Mouse (Mus musculus) liver, embryonic 15.5 days (tissue): ENCODE results near the gene Kcnk10. TPM values are rescaled to one million over a fixed set of nuclear protein-coding genes. Genes with fewer than 3 reads are reported as not detected.

ENCODE experiments used
- ATAC-seq: fragments of 200-750 bp; cut with Nextera tagmentation; 2 replicates; pipeline ENCODE4 v1.8.0; 2017; ENCODE audit warnings: moderate number of reproducible peaks, mild to moderate bottlenecking, moderate library complexity; ENCODE audit not compliant: insufficient read depth
- H3K27ac ChIP-seq: fragments of 300-500 bp; sonication (generic); replicated peaks from 2 replicates; pipeline ENCODE4 v1.5.1; 2015; ENCODE audit warnings: mild to moderate bottlenecking, inconsistent platforms
- H3K27me3 ChIP-seq: fragments of 300-500 bp; sonication (generic); 2 replicates; pipeline ENCODE4 v1.6.1; 2015; ENCODE audit warnings: mild to moderate bottlenecking, inconsistent platforms
- H3K36me3 ChIP-seq: fragments of 300-500 bp; sonication (generic); replicated peaks from 2 replicates; pipeline ENCODE4 v1.6.1; 2015; ENCODE audit warnings: moderate library complexity, mild to moderate bottlenecking, inconsistent platforms
- H3K4me1 ChIP-seq: fragments of 300-500 bp; sonication (generic); replicated peaks from 2 replicates; pipeline ENCODE4 v1.6.1; 2015; ENCODE audit warnings: inconsistent platforms
- H3K4me2 ChIP-seq: fragments of 300-500 bp; sonication (generic); 2 replicates; pipeline ENCODE4 v1.6.1; 2015; ENCODE audit warnings: moderate library complexity, mild to moderate bottlenecking, inconsistent platforms
- H3K4me3 ChIP-seq: fragments of 300-500 bp; sonication (generic); replicated peaks from 2 replicates; pipeline ENCODE4 v1.5.1; 2015; ENCODE audit warnings: mild to moderate bottlenecking, inconsistent platforms
- H3K9ac ChIP-seq: fragments of 300-500 bp; sonication (generic); 2 replicates; pipeline ENCODE4 v1.6.1; 2015; ENCODE audit warnings: moderate library complexity, mild to moderate bottlenecking, inconsistent platforms
- H3K9me3 ChIP-seq: fragments of 300-500 bp; sonication (generic); replicated peaks from 2 replicates; pipeline ENCODE4 v1.6.1; 2016; ENCODE audit warnings: inconsistent platforms
- WGBS: fragments of 180-500 bp; shearing (Covaris S2); methylation state at CpG from one replicate; pipeline ENCODE4 v1.1.7; 2015; ENCODE audit warnings: mixed read lengths; ENCODE audit not compliant: insufficient replicate concordance; 5-methylcytosine and 5-hydroxymethylcytosine counted together
- polyA plus RNA-seq: library from polyadenylated mRNA; unstranded; fragments of >200 nt; fragmentation: Nextera tagmentation; extraction: Ambion mirVana; gene quantifications from 2 replicates; pipeline ENCODE4 v1.2.1, GENCODE M21; 2015

The Kcnk10 gene
- polyA plus RNA-seq, 1 experiment from 2014 or later, result 0.05 TPM

DNA sequence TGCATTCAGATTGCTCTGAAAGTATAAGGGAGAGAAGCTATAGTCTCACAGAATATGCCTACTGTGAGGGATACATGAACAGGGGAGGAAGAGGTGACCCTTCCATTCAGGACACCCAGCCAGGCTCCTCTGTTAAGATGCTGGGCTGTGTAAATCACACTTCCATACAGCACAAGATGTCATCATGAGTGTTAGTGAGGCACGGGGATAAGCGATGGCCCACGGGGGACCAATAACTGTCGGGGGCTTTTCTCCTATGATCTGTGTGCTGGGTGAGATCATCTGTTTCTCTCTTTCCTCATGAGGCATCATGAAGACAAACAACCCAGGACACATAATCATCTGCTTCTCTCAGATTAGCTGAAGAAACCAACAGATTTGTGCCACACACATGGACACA lies 77.1 kb downstream of the Kcnk10 start:
- Histone ChIP-seq H3K4me2 (no peak overlapping the region), H3K4me3 (no peak overlapping the region), H3K27ac (no peak overlapping the region), H3K4me1 (no peaks in the 10 kb centered on the region), H3K9ac (no peak overlapping the region), H3K27me3 (no peaks in the 10 kb centered on the region), H3K36me3 (no peaks in the 10 kb centered on the region), H3K9me3 (no peaks in the 10 kb centered on the region)
- 72% methylated on average over 4 of the region's 4 CpGs for WGBS
- ATAC-seq, result no peak

DNA sequence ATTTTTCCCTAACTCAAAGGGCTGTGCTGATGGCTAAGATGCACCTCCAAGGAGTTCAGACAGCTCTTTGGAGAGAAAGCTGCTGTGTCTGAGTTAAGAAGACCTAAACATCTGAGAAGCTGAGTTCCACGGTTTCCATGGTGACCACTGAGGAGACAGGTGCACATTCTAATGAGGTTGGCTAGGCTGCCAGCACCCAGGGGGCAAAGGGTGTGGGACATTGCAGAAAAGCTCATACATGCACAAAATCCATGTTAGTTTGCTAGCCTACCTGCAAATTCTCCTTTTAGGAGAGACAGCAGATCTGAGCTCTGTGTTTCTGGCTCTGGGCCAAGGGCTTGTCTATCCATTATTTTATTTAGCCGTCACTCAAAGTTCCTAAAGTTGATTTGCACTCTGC lies 96.7 kb downstream of the Kcnk10 start:
- 57% methylated on average over 2 of the region's 2 CpGs for whole genome bisulfite sequencing
- Histone ChIP-seq H3K27ac (no peak overlapping the region), H3K9me3 (no peaks in the 10 kb centered on the region), H3K4me1 (no peaks in the 10 kb centered on the region), H3K9ac (no peak overlapping the region), H3K36me3 (no peaks in the 10 kb centered on the region), H3K4me2 (no peak overlapping the region), H3K27me3 (no peaks in the 10 kb centered on the region), H3K4me3 (no peak overlapping the region)
- no peak for ATAC-seq

DNA sequence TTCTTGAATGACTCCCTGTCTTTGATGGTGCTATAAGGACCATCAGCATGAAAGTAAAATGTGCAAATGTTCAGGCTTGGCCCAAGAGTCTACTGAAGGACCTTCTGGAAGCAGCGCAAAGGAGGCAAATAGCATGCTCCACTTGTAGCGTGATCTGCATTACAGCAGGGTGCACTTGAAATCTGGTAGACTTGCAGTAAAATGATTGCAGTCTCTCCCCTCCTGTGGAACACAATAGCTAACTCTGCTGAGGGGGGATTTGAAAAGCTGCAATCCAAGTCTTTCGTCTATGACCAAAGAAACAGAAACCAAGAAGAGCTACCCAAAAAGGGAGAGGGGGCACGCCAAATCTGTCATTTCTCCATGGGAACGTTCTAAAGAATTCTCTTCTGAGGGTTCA lies 97.1 kb downstream of the Kcnk10 start:
- WGBS, result 65% methylated on average over 5 of the region's 5 CpGs
- no peak for ATAC-seq
- H3K4me1 ChIP-seq, result no peaks in the 10 kb centered on the region
- no peaks in the 10 kb centered on the region for H3K9me3 ChIP-seq
- no peak overlapping the region for H3K9ac ChIP-seq
- H3K4me2 ChIP-seq, result no peak overlapping the region
- no peaks in the 10 kb centered on the region for H3K36me3 ChIP-seq
- no peak overlapping the region for H3K4me3 ChIP-seq
- H3K27ac ChIP-seq, result no peak overlapping the region
- no peaks in the 10 kb centered on the region for H3K27me3 ChIP-seq

DNA sequence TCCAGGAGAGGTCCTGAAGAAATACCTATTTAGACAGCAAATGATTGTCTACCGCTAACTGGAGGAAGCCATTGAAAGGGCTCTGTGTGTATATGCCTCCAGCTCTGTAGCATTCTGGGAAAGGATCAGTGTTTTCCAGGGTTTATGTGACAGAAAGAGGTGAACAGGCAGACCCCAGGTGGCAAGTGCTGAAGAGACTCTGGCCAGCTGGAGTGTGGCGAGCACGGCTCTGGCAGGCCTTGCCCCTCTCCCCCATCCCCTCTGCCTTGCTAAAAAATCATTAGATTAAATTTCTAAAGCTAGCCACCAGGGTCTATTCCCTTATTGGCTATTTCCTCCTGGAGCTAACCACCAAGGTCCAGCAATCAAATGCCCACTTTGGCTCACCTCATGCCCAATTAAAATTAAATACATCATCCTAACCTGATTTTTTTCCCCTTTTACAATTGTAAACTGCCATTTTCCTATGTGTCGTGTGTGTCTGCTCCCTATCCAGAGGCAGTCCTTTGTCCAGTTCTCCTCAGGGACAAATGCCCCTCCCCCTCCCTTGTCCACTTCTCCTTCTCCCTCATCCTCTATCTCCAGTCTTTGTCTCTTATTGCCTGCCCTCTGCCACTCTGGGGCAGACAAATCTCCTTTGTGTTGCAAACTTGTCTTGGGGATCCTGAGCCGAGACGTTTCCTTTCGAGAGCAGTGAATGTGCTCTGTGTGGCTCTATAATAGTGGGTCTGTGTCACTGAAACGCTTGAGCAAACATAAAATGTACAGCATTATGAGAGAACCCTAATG lies 100.2 kb downstream of the Kcnk10 start:
- Histone ChIP-seq H3K4me2 (no peak overlapping the region), H3K9ac (no peak overlapping the region), H3K27ac (no peak overlapping the region), H3K9me3 (no peaks in the 10 kb centered on the region), H3K4me3 (no peak overlapping the region), H3K27me3 (no peaks in the 10 kb centered on the region), H3K36me3 (no peaks in the 10 kb centered on the region), H3K4me1 (no peaks in the 10 kb centered on the region)
- WGBS, result 60% methylated on average over 8 of the region's 8 CpGs
- ATAC-seq, result no peak

DNA sequence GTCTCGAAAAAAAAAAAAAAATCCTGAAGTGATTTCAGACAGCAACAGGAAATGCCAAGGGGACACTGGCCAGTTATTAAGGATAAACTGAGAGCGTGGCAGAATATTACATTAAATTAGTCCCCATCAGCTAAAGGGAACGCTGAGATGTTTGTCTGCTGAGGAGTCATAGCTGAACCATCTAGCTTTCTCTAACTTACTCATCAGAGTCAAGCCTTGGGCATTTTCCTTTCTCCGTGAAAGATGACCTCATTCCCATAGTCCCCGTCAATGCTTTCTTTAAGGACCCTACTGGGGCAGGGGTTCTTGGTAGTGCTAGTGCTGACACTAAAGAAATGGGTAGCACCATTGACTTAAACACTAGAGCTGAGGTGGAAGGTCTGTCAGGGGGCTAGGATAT lies 106.9 kb downstream of the Kcnk10 start:
- no peak overlapping the region for H3K4me3 ChIP-seq
- H3K27me3 ChIP-seq, result no peaks in the 10 kb centered on the region
- H3K4me1 ChIP-seq, result no peaks in the 10 kb centered on the region
- no peak overlapping the region for H3K27ac ChIP-seq
- WGBS, result 51% methylated on average over 5 of the region's 5 CpGs
- H3K4me2 ChIP-seq, result no peak overlapping the region
- no peak for ATAC-seq
- H3K9me3 ChIP-seq, result no peaks in the 10 kb centered on the region
- no peaks in the 10 kb centered on the region for H3K36me3 ChIP-seq
- no peak overlapping the region for H3K9ac ChIP-seq

DNA sequence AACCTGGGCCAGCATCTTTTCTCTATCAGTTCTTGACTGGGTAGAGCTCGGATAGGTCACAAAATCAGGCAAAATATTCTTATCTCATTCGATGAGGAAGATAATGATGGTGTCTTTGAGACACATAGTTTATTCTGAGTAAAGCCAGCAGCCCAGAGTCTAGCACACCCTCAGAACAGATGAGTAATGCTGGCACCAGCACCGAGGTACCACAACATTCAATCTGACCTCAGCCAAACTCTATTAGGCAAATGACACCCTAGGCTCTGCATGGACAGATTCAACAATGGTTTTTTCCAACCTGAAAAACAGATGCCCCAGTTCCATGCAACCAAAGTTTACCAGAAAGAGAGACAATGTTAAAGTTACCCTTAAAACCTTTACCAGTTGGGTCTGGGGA lies 108.0 kb downstream of the Kcnk10 start:
- 52% methylated on average over 3 of the region's 3 CpGs for WGBS
- Histone ChIP-seq H3K9ac (no peak overlapping the region), H3K4me1 (no peaks in the 10 kb centered on the region), H3K9me3 (no peaks in the 10 kb centered on the region), H3K4me3 (no peak overlapping the region), H3K4me2 (no peak overlapping the region), H3K27ac (no peak overlapping the region), H3K27me3 (no peaks in the 10 kb centered on the region), H3K36me3 (no peaks in the 10 kb centered on the region)
- ATAC-seq, result no peak

DNA sequence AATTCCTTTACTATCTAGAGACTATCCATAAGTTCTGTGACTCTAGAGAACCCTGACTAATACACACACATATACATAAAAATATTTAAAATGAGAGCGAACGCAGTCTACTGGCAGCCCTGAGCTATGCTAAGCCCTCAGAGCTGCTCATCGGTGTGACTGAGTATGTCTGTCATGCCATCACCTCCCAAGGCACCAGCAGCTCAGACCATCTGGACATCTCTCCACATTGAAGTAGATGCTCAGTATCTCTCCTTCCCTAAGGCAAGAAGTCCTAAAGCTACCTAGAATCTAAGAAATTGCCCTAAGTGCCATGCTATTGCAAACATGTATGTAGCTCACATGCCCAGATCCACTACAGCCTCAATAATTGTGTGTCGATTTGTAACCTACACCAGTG lies 110.3 kb downstream of the Kcnk10 start:
- Histone ChIP-seq H3K4me3 (no peak overlapping the region), H3K4me1 (no peaks in the 10 kb centered on the region), H3K27me3 (no peaks in the 10 kb centered on the region), H3K4me2 (no peak overlapping the region), H3K9ac (no peak overlapping the region), H3K27ac (no peak overlapping the region), H3K36me3 (no peaks in the 10 kb centered on the region), H3K9me3 (no peaks in the 10 kb centered on the region)
- 77% methylated on average over 4 of the region's 4 CpGs for WGBS
- ATAC-seq, result no peak

DNA sequence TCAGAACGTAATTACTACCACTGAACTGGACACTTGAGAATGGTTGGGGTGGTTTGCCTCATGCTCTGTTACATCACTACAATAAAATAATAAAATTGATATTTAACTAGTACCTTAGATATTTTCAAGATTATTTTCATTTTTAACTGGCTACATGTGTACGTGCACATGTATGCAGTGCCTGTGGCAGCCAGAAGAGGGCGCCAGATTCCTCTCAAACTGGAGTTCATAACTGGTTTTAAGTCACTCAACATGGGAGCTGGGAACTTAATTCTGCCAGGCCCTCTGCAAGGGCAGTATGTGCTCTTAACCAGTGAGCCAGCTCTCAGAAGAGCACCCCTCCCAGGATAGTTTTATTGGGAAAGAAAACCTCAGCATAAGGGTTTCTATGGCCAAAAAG lies 118.2 kb downstream of the Kcnk10 start:
- Histone ChIP-seq H3K4me3 (no peak overlapping the region), H3K4me1 (no peaks in the 10 kb centered on the region), H3K36me3 (no peaks in the 10 kb centered on the region), H3K27me3 (no peaks in the 10 kb centered on the region), H3K27ac (no peak overlapping the region), H3K9ac (no peak overlapping the region), H3K9me3 (no peaks in the 10 kb centered on the region), H3K4me2 (no peak overlapping the region)
- WGBS, result 35% methylated on average over 3 of the region's 3 CpGs
- no peak for ATAC-seq

DNA sequence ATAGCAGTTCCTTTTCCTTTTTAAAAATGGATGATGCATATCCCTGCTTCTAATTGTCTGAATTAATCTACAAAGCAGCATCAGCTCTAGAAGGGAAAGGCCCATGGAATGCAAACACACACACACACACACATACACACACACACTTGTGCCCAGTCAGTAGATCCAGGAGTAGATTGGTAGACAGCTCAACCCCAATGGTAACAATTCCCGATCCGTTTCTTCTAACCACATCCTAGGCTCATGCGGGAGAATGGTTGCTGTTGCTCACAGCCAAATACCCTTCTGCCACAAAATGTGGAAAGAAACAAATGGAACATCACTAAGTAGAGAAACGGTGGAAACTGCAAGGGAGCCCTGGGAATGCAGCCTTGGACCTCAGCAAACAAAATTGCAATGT lies 119.2 kb downstream of the Kcnk10 start:
- Histone ChIP-seq H3K27ac (no peak overlapping the region), H3K27me3 (no peaks in the 10 kb centered on the region), H3K9ac (no peak overlapping the region), H3K4me2 (no peak overlapping the region), H3K36me3 (no peaks in the 10 kb centered on the region), H3K4me3 (no peak overlapping the region), H3K9me3 (no peaks in the 10 kb centered on the region), H3K4me1 (no peaks in the 10 kb centered on the region)
- WGBS, result 58% methylated on average over 4 of the region's 4 CpGs
- no peak for ATAC-seq

DNA sequence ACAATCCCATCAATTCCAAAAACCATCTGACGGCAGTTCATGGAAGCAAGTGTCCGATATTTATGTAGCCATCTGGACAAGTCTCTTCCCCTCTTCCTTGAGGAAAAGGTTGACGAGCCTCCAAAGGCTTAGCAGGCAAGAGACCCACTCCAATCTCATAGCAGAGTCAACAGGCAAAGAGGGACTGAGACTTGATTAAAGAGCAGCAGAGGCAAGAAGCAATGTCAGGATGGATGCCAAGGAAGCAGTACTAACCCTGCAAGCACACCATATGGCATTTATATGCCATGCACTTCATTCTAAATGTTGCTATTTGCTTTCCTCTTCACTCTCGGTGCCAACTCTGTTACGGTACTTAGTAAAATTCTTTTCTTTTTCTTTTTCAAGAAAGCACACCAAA lies 119.6 kb downstream of the Kcnk10 start:
- H3K9me3 ChIP-seq, result no peaks in the 10 kb centered on the region
- no peak overlapping the region for H3K9ac ChIP-seq
- 65% methylated on average over 5 of the region's 5 CpGs for WGBS
- no peak overlapping the region for H3K27ac ChIP-seq
- no peaks in the 10 kb centered on the region for H3K4me1 ChIP-seq
- no peaks in the 10 kb centered on the region for H3K27me3 ChIP-seq
- no peak overlapping the region for H3K4me2 ChIP-seq
- no peaks in the 10 kb centered on the region for H3K36me3 ChIP-seq
- ATAC-seq, result no peak
- no peak overlapping the region for H3K4me3 ChIP-seq

DNA sequence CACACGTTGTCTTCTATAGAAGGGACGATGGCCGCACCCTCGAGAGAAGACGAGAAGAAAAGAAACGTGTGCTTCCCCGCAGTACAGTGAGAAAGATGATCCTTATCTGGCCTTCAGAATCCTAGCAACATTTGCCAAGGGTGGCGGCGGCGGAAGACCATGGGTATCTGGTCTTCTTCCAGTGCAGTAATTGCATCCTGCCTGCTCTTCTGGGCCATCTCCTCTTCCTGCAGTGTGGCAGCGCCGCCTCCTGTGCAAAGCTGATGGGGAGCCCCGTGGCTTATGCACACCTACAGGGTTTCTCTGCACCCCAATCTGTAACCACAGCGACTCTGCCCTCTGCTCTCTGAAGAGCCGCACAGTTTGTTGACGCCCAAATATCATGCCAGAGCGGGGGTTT lies 124.9 kb downstream of the Kcnk10 start:
- ATAC-seq, result no peak
- Histone ChIP-seq H3K36me3 (no peaks in the 10 kb centered on the region), H3K27ac (no peak overlapping the region), H3K9ac (no peak overlapping the region), H3K4me3 (no peak overlapping the region), H3K4me2 (no peak overlapping the region), H3K4me1 (no peaks in the 10 kb centered on the region), H3K9me3 (no peaks in the 10 kb centered on the region), H3K27me3 (no peaks in the 10 kb centered on the region)
- 71% methylated on average over 17 of the region's 17 CpGs for WGBS

DNA sequence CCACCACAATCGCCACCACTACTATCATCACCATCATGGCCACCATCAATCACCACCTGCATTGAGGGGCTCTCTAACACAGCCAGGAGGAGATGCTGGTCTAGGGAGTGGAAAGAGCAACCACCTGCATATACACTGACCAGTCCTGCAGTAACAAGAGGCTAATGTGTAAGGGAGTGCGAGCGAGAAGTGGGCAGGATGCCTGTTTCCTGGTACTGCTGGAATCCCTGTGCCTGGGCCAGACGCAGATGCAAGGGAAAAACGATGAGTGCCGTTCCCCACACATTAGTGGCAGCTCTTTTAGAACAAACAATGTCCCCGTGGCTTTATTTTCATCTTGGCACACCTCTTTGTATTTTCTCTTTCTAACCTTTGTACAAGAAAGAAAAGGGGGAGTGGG lies 125.5 kb downstream of the Kcnk10 start:
- no peaks in the 10 kb centered on the region for H3K36me3 ChIP-seq
- 72% methylated on average over 7 of the region's 7 CpGs for WGBS
- no peaks in the 10 kb centered on the region for H3K27me3 ChIP-seq

More for the DNA sequence above, 125.5 kb downstream of the Kcnk10 start:
- ATAC-seq, result no peak
- no peak overlapping the region for H3K9ac ChIP-seq
- H3K4me3 ChIP-seq, result no peak overlapping the region
- no peaks in the 10 kb centered on the region for H3K4me1 ChIP-seq
- H3K27ac ChIP-seq, result no peak overlapping the region
- no peak overlapping the region for H3K4me2 ChIP-seq
- H3K9me3 ChIP-seq, result no peaks in the 10 kb centered on the region
